Mouse (Mus musculus) embryonic facial prominence, embryonic 15.5 days (tissue): ENCODE results near the gene Kif3b. TPM values are rescaled to one million over a fixed set of nuclear protein-coding genes. Genes with fewer than 3 reads are reported as not detected.
"Not testable (repeated sequence)": the region's sequence is repeated elsewhere in the genome, so short reads cannot be mapped to it uniquely, and the experiment has no call there.

Source experiments
- ATAC-seq: fragments of 200-750 bp; cut with Nextera tagmentation; 2 replicates; pipeline ENCODE4 v1.8.0; 2017; ENCODE audit warnings: low read depth, moderate TSS enrichment; ENCODE audit not compliant: insufficient number of reproducible peaks, low FRiP score, low TSS enrichment
- H3K27ac ChIP-seq: fragments of 300-500 bp; sonication (generic); replicated peaks from 2 replicates; pipeline ENCODE4 v1.5.1; 2015; ENCODE audit warnings: mild to moderate bottlenecking, inconsistent platforms
- H3K27me3 ChIP-seq: fragments of 300-500 bp; sonication (generic); 2 replicates; pipeline ENCODE4 v1.6.1; 2015; ENCODE audit warnings: inconsistent platforms
- H3K36me3 ChIP-seq: fragments of 300-500 bp; sonication (generic); 2 replicates; pipeline ENCODE4 v1.6.1; 2015; ENCODE audit warnings: mild to moderate bottlenecking, inconsistent platforms
- H3K4me1 ChIP-seq: fragments of 300-500 bp; sonication (generic); 2 replicates; pipeline ENCODE4 v1.6.1; 2015; ENCODE audit warnings: inconsistent platforms
- H3K4me2 ChIP-seq: fragments of 300-500 bp; sonication (generic); replicated peaks from 2 replicates; pipeline ENCODE4 v1.6.1; 2015; ENCODE audit warnings: mild to moderate bottlenecking, inconsistent platforms
- H3K4me3 ChIP-seq: fragments of 300-500 bp; sonication (generic); replicated peaks from 2 replicates; pipeline ENCODE4 v1.5.1; 2015; ENCODE audit warnings: mild to moderate bottlenecking, inconsistent platforms
- H3K9ac ChIP-seq: fragments of 300-500 bp; sonication (generic); 2 replicates; pipeline ENCODE4 v1.6.1; 2015; ENCODE audit warnings: inconsistent platforms
- H3K9me3 ChIP-seq: fragments of 300-500 bp; sonication (generic); replicated peaks from 2 replicates; pipeline ENCODE4 v1.6.1; 2016; ENCODE audit warnings: inconsistent platforms
- WGBS: fragments of 180-500 bp; shearing (Covaris S2); methylation state at CpG from one replicate; pipeline ENCODE4 v1.1.7; 2015; 5-methylcytosine and 5-hydroxymethylcytosine counted together
- polyA plus RNA-seq: library from polyadenylated mRNA; unstranded; fragments of >200 nt; fragmentation: Nextera tagmentation; extraction: Ambion mirVana; gene quantifications from 2 replicates; pipeline ENCODE4 v1.2.1, GENCODE M21; 2015

Kif3b gene
- polyA plus RNA-seq, 1 experiment from 2014 or later, result 9.0 TPM

- Histone ChIP-seq H3K9me3 (no peaks in the 10 kb centered on the region), H3K27ac (peak overlapping the region; percentile 99), H3K4me3 (peak overlapping the region; percentile 83), H3K27me3 (no peaks in the 10 kb centered on the region), H3K36me3 (0 out of 2 replicates have a peak, but pooled peaks cover 2% of the 10 kb centered on the region), H3K4me1 (peaks cover 34% of the 10 kb centered on the region), H3K4me2 (peak overlapping the region; percentile 63), H3K9ac (peak overlapping the region; percentile 90)
- no peak for ATAC-seq
- WGBS, result 2% methylated on average over 9 of the region's 9 CpGs
Observed at GRCm38 (mm10) chr2:153347183-153347781, 56.1 kb downstream of the Kif3b start.

DNA sequence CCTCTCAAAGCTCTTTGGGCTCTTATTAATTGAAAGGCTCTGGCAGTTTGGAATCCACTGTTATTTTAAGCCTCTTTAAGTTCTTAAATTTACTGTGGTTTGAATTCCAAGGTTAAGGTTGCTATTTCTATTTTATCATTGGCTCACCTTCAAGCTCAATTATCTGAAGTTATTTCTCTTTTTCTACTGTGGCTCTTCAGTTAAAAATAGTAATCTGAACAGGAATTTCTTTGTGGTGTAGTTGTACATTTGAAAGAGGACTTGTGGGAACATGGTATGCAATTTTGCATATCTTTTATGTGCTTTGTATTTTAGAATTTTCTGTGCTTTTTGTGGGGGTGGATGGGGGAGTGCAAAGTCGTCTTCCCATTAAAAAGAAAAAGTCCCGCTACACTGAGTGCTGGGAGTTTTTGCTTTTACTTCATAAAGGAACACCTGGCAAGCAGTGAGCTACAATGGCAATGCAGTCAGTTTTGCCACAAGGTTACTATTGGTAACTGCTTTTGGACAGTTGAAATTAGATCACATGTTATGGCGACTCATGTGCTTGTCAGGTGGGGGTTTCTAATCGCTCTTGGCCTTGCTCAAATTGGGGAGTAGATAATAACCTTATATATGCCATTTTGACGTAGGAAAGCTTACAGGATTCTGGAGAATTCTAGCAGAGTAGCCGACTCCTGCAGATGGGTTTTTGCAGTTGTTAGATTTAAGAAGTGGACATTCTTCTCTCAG is 57.1 kb downstream of the Kif3b start:
- 39% methylated on average over 6 of the region's 6 CpGs for WGBS
- no peak overlapping the region for H3K9ac ChIP-seq
- no peaks in the 10 kb centered on the region for H3K27me3 ChIP-seq
- H3K27ac ChIP-seq, result peak overlapping the region; percentile 48; the same call in 1 of the 2 replicates
- H3K4me1 ChIP-seq, result peaks cover 34% of the 10 kb centered on the region
- peaks cover 5% of the 10 kb centered on the region for H3K36me3 ChIP-seq
- no peak for ATAC-seq
- no peaks in the 10 kb centered on the region for H3K9me3 ChIP-seq
- H3K4me3 ChIP-seq, result peak overlapping the region; percentile 83
- peak overlapping the region; percentile 63 for H3K4me2 ChIP-seq

GRCm38 (mm10) chr2:153350552-153351181 is 59.5 kb downstream of the Kif3b start:
- WGBS, result 32% methylated on average over 6 of the region's 6 CpGs
- no peak for ATAC-seq
- no peak overlapping the region for H3K4me3 ChIP-seq
- H3K9ac ChIP-seq, result no peak overlapping the region
- H3K27me3 ChIP-seq, result no peaks in the 10 kb centered on the region
- H3K4me1 ChIP-seq, result peaks cover 26% of the 10 kb centered on the region
- H3K36me3 ChIP-seq, result peaks cover 23% of the 10 kb centered on the region
- H3K4me2 ChIP-seq, result 0 out of 2 replicates have a peak overlapping the region, but pooled peaks have one; percentile 15
- H3K27ac ChIP-seq, result 0 out of 2 replicates have a peak overlapping the region, but pooled peaks have one; percentile 14
- H3K9me3 ChIP-seq, result no peaks in the 10 kb centered on the region

DNA sequence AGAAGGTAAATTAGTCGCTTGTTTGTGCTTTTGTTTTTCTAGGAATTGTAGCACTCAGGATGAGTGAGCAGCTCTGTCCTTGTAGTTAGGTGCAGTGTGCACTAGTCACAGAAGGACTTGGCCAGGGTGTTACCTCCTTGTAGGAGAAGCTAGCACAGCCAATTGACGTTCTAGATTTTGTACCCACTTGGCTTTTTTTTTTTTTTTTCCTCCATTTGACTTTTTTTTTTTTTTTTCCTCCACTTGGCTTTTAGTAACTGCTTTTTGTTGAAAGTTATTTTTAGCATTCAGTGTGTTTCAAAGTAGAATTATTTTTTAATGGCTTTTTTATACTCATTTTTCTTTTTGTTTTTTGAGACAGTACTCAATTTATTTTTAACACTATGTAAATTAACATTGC is 63.4 kb downstream of the Kif3b start:
- WGBS, result 86% methylated on average over 2 of the region's 2 CpGs
- Histone ChIP-seq H3K4me3 (no peak overlapping the region), H3K9me3 (no peaks in the 10 kb centered on the region), H3K9ac (no peak overlapping the region), H3K4me2 (no peak overlapping the region), H3K36me3 (peaks cover 58% of the 10 kb centered on the region), H3K27me3 (no peaks in the 10 kb centered on the region), H3K27ac (no peak overlapping the region), H3K4me1 (peaks cover 15% of the 10 kb centered on the region)
- no peak for ATAC-seq

GRCm38 (mm10) chr2:153356784-153357183 is 65.6 kb downstream of the Kif3b start:
- Histone ChIP-seq H3K9ac (no peak overlapping the region), H3K4me3 (no peak overlapping the region), H3K4me1 (no peaks in the 10 kb centered on the region), H3K9me3 (no peaks in the 10 kb centered on the region), H3K27ac (no peak overlapping the region), H3K27me3 (no peaks in the 10 kb centered on the region), H3K4me2 (no peak overlapping the region), H3K36me3 (peaks cover 74% of the 10 kb centered on the region)
- 87% methylated on average over 4 of the region's 4 CpGs for WGBS
- ATAC-seq, result no peak

DNA sequence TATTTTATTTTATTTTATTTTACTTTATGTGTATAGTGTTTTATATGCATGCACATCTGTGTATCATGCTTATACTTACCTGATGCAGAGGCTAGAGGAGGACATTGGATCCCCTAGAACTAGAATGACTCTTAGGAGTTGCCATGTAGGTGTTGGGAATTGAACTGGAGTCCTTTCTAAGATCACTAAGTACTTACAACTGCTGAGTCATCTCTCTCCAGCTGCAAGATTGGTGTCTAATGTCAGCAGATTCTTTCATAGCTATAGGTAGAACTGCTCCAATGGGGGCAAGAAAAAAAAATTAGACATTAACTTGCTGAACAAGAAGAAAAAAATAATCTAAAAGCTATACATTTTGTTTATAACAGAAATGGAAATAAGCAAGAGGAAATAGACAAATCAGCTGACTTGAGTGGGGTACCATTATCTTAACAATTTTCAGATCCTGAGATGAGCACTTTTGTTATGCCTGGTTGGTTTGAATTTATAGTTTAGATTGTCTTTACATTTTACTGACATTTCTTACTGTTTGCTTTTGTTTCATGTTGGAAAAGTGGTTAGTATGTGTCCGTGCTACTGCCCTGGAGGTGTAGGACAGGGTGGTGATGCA is 70.0 kb downstream of the Kif3b start:
- Histone ChIP-seq H3K36me3 (peaks cover 63% of the 10 kb centered on the region), H3K27me3 (no peaks in the 10 kb centered on the region), H3K27ac (no peak overlapping the region), H3K9ac (no peak overlapping the region), H3K9me3 (no peaks in the 10 kb centered on the region), H3K4me2 (no peak overlapping the region), H3K4me3 (no peak overlapping the region), H3K4me1 (no peaks in the 10 kb centered on the region)
- no peak for ATAC-seq
- 91% methylated on average over 1 of the region's 1 CpGs for WGBS

- peaks cover 58% of the 10 kb centered on the region for H3K36me3 ChIP-seq
- H3K9me3 ChIP-seq, H3K9ac ChIP-seq, H3K4me1 ChIP-seq, H3K4me2 ChIP-seq, ATAC-seq, H3K27me3 ChIP-seq, H3K4me3 ChIP-seq, H3K27ac ChIP-seq: not testable (repeated sequence)
- WGBS, result 92% methylated on average over 14 of the region's 14 CpGs
Observed at GRCm38 (mm10) chr2:153364531-153364930, 73.3 kb downstream of the Kif3b start.

GRCm38 (mm10) chr2:153370871-153371270 is 79.7 kb downstream of the Kif3b start:
- no peak for ATAC-seq
- H3K9ac ChIP-seq, result no peak overlapping the region
- no peak overlapping the region for H3K4me3 ChIP-seq
- H3K27ac ChIP-seq, result no peak overlapping the region
- H3K4me1 ChIP-seq, result no peaks in the 10 kb centered on the region
- H3K4me2 ChIP-seq, result no peak overlapping the region
- H3K36me3 ChIP-seq, result peaks cover 31% of the 10 kb centered on the region
- no peaks in the 10 kb centered on the region for H3K27me3 ChIP-seq
- no peaks in the 10 kb centered on the region for H3K9me3 ChIP-seq

DNA sequence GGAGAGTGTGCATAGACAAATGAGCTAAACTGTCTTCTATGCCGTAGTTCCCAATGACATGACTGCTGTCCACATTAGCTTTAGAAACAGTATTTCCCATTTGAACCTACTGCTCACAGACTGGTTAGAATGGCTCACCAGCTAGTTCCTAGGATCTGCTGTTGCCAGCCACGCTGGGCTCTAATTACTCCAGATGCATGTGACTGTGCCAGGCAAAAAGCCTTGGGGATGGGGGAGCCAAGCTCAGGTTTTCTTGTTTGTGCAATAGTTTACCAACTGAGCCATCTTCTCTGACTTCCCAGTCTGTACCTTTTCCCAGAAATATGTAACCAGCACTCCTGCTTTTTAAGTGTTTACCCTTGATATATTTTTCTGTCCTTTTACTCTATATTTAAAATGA is 84.2 kb downstream of the Kif3b start:
- Histone ChIP-seq H3K27me3 (no peaks in the 10 kb centered on the region), H3K4me1 (no peaks in the 10 kb centered on the region), H3K27ac (no peak overlapping the region), H3K9ac (no peak overlapping the region), H3K36me3 (peaks cover 19% of the 10 kb centered on the region), H3K4me2 (no peak overlapping the region), H3K4me3 (no peak overlapping the region), H3K9me3 (no peaks in the 10 kb centered on the region)
- 77% methylated on average over 2 of the region's 2 CpGs for WGBS
- no peak for ATAC-seq

DNA sequence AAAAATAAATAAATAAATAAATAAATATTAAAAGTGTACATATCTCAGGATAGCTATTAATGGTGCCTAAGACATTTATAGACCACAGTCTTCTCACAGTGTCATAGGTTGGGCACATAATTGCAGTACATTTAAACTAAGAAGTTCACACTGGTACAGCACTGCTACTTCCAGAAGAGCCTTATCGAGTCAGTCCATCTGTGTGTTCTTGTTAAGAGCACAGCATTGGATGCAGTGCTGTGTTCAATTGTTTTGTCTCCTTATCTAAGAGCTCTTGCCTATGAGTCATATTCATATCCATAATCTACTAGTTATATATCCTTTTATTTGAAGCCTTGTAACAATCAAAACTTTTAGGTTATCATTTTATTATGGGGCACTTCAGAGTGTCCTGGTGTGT is 89.3 kb downstream of the Kif3b start:
- no peaks in the 10 kb centered on the region for H3K27me3 ChIP-seq
- no peak for ATAC-seq
- no peaks in the 10 kb centered on the region for H3K4me1 ChIP-seq
- 90% methylated on average over 1 of the region's 1 CpGs for WGBS
- H3K9ac ChIP-seq, result no peak overlapping the region
- no peak overlapping the region for H3K4me2 ChIP-seq
- H3K36me3 ChIP-seq, result peaks cover 39% of the 10 kb centered on the region
- H3K4me3 ChIP-seq, result no peak overlapping the region
- no peak overlapping the region for H3K27ac ChIP-seq
- H3K9me3 ChIP-seq, result no peaks in the 10 kb centered on the region
